Mouse (Mus musculus) lung, adult 2 months (tissue): Measurements from ENCODE around the gene Klhl11.

ENCODE experiments used
- CTCF ChIP-seq: fragments of 200-500 bp; IDR thresholded peaks from 2 replicates; pipeline ENCODE4 v1.5.1; 2011; ENCODE audit warnings: mild to moderate bottlenecking, low read length, control low read depth; ENCODE audit not compliant: insufficient read depth
- POLR2A ChIP-seq: fragments of 200-500 bp; IDR thresholded peaks from 2 replicates; pipeline ENCODE4 v1.6.1; 2011; ENCODE audit warnings: low read depth, mild to moderate bottlenecking, control low read depth, low read length, borderline replicate concordance; ENCODE audit errors: extremely low read depth

DNA sequence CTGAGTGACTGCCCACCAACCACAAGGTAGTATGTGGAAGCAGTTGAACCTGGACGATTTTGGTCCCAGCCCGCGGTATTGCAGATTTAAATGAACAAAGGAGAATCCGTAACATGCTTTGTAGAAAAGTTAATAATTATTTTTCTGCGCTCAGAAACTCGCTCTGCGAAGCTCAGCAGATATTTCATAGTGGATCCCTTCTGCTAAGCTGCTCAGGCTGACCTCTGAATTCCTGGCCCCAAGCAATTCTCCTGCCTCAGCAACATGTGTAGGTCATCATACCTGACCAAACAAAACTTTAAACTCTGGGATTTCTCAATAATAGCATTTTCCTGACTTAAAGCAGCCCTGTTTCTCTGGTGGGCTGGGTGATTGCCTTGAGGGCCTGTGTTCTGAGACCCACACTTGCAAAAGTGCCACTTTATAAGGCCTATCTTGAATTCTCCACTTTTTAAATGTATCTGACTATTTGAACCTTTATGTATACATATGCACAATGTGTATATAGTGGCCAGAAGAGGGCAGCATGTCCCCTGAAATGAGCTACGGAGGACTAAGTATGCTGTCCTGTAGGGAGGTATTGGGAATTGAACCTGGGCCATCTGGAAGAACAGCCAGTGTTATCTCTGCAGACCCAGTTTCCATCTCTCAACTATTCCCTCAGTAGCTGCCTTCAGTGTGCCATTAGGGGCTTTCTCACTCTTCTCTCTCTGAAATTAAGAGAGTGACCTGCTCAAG is 13.4 kb upstream of the Klhl11 start:
- TF ChIP-seq CTCF (0 out of 2 replicates have a peak, but pooled peaks have one; percentile 4), POLR2A (no peak)
